10 mouse cellular contexts compared by ENCODE assay signal in the genomic region with DNA sequence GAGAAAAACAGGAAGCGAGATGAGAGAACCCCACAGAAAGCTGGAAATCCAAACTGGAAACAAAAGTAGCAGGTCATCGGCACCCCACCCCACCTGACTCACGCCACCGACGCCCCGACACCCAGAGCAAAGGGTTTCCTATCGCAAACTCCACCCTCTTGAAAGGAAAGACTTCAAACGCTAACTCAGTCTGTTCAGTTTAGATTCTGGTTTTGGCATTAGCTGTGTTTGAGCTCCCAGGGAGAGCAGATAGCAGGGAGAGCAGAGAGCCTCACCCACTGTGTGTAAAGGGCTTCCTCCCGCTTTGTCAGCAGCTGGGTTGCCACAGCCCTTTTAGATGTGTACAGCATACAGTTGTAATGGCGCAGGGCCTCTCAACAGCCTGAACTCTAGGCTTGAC. TPM values are rescaled to one million over a fixed set of nuclear protein-coding genes. Genes with fewer than 3 reads are reported as not detected.
DNase-seq lines count a peak whose midpoint lies in the region; ATAC-seq and TF ChIP-seq lines count a peak whose summit lies in the region.
"Had no signal": no experiment of that assay in that cellular context is flagged by ENCODE, and none has a peak within 500 bp of the region (broad histone marks: within the 10 kb centered on the region; RNA-seq: fewer than 3 reads in every experiment).

No protein-coding gene starts in this region.

- DNase-seq in kidney, postnatal 0 days (ENCODE audit: low spot score) = no peak
- DNase-seq in brain, embryonic 14.5 days (ENCODE audit: low read depth) = peak; percentile 26
- DNase-seq in heart, postnatal 4 days = peak; percentile 32
- no peak for DNase-seq in right cerebral cortex, postnatal 10 days (ENCODE audit: low spot score in 2 of 2)
- no peak for DNase-seq in Muller cell, postnatal 12 days (ENCODE audit: inconsistent ontology term)
- DNase-seq: kidney, postnatal 25 days had no signal

- H3K4me1 ChIP-seq in kidney, postnatal 0 days (replicated peaks; ENCODE audit: insufficient read depth, low read length) = peaks cover 14% of the 10 kb centered on the region; the same call in 1 of the 2 replicates
- peaks cover 28% of the 10 kb centered on the region for H3K4me1 ChIP-seq in kidney, embryonic 15.5 days
- H3K4me1 ChIP-seq in stomach, embryonic 16.5 days (ENCODE audit: control insufficient read depth, insufficient read depth, low read length) = peaks cover 28% of the 10 kb centered on the region
- peaks cover 24% of the 10 kb centered on the region for H3K4me1 ChIP-seq in neural tube, embryonic 15.5 days

- no peak for ATAC-seq in kidney, postnatal 0 days (replicated peaks; ENCODE audit: low FRiP score, low read depth)
- ATAC-seq in kidney, embryonic 15.5 days (replicated peaks; ENCODE audit: low FRiP score) = no peak
- peak; percentile 84 for ATAC-seq in stomach, embryonic 16.5 days (ENCODE audit: insufficient read depth, low FRiP score)
- ATAC-seq in neural tube, embryonic 15.5 days (ENCODE audit: low FRiP score) = no peak

- H3K36me3 ChIP-seq in kidney, postnatal 0 days (ENCODE audit: insufficient read depth, low read length) = no peaks in the 10 kb centered on the region
- H3K36me3 ChIP-seq in kidney, embryonic 15.5 days = peaks cover 5% of the 10 kb centered on the region; the same call in 1 of the 2 replicates
- H3K36me3 ChIP-seq in stomach, embryonic 16.5 days (ENCODE audit: control insufficient read depth, insufficient read depth, low read length) = no peaks in the 10 kb centered on the region
- no peaks in the 10 kb centered on the region for H3K36me3 ChIP-seq in neural tube, embryonic 15.5 days
- H3K36me3 ChIP-seq: embryonic facial prominence, embryonic 13.5 days had no signal

- H3K9ac ChIP-seq in kidney, postnatal 0 days (ENCODE audit: low read depth, low read length) = no peak overlapping the region
- no peak overlapping the region for H3K9ac ChIP-seq in kidney, embryonic 15.5 days
- H3K9ac ChIP-seq in stomach, embryonic 16.5 days (ENCODE audit: low read length) = no peak overlapping the region
- H3K9ac ChIP-seq in neural tube, embryonic 15.5 days (replicated peaks) = no peak overlapping the region
- H3K9ac ChIP-seq: embryonic facial prominence, embryonic 13.5 days had no signal

- no peak for TF ChIP-seq CTCF in kidney, postnatal 0 days (IDR thresholded peaks at IDR 0.05; ENCODE audit: low read depth)
- TF ChIP-seq CTCF in brain, embryonic 14.5 days (IDR thresholded peaks at IDR 0.05; ENCODE audit: borderline replicate concordance, extremely low read depth, insufficient read depth, insufficient read length) = no peak

- no peak overlapping the region for H3K4me3 ChIP-seq in kidney, postnatal 0 days (replicated peaks; ENCODE audit: low read depth, low read length)
- H3K4me3 ChIP-seq in kidney, embryonic 15.5 days (replicated peaks) = no peak overlapping the region
- H3K4me3 ChIP-seq in stomach, embryonic 16.5 days (replicated peaks; ENCODE audit: low read length) = no peak overlapping the region
- H3K4me3 ChIP-seq in neural tube, embryonic 15.5 days (replicated peaks) = no peak overlapping the region
- H3K4me3 ChIP-seq: embryonic facial prominence, embryonic 13.5 days had no signal

- H3K27me3 ChIP-seq in kidney, postnatal 0 days (ENCODE audit: insufficient read depth, low read length) = no peaks in the 10 kb centered on the region
- H3K27me3 ChIP-seq in kidney, embryonic 15.5 days = no peaks in the 10 kb centered on the region
- no peaks in the 10 kb centered on the region for H3K27me3 ChIP-seq in stomach, embryonic 16.5 days (ENCODE audit: control insufficient read depth, insufficient read depth, low read length)
- H3K27me3 ChIP-seq in neural tube, embryonic 15.5 days (replicated peaks) = no peaks in the 10 kb centered on the region

- WGBS in kidney, postnatal 0 days = 49% methylated on average over 10 of the region's 10 CpGs
- WGBS in kidney, embryonic 15.5 days = 53% methylated on average over 10 of the region's 10 CpGs
- WGBS in stomach, embryonic 16.5 days = 38% methylated on average over 10 of the region's 10 CpGs
- 78% methylated on average over 10 of the region's 10 CpGs for WGBS in neural tube, embryonic 15.5 days

- H3K4me2 ChIP-seq in kidney, postnatal 0 days (ENCODE audit: low read length) = 0 out of 2 replicates have a peak overlapping the region, but pooled peaks have one; percentile 4
- H3K4me2 ChIP-seq in kidney, embryonic 15.5 days = no peak overlapping the region
- peak overlapping the region; percentile 27 for H3K4me2 ChIP-seq in stomach, embryonic 16.5 days (ENCODE audit: low read depth, low read length)
- H3K4me2 ChIP-seq in neural tube, embryonic 15.5 days = no peak overlapping the region
- H3K4me2 ChIP-seq: embryonic facial prominence, embryonic 13.5 days had no signal

- no peak overlapping the region for H3K27ac ChIP-seq in kidney, postnatal 0 days
- no peak overlapping the region for H3K27ac ChIP-seq in kidney, embryonic 15.5 days
- peak overlapping the region; percentile 75 for H3K27ac ChIP-seq in stomach, embryonic 16.5 days (ENCODE audit: low read length)
- H3K27ac ChIP-seq in neural tube, embryonic 15.5 days (replicated peaks) = no peak overlapping the region
- H3K27ac ChIP-seq: embryonic facial prominence, embryonic 13.5 days had no signal

- no peaks in the 10 kb centered on the region for H3K9me3 ChIP-seq in kidney, postnatal 0 days (replicated peaks; ENCODE audit: low read length)
- no peaks in the 10 kb centered on the region for H3K9me3 ChIP-seq in kidney, embryonic 15.5 days (replicated peaks)
- H3K9me3 ChIP-seq in stomach, embryonic 16.5 days (replicated peaks; ENCODE audit: control insufficient read depth, low read length) = 0 out of 2 replicates have a peak, but pooled peaks cover 4% of the 10 kb centered on the region
- H3K9me3 ChIP-seq in neural tube, embryonic 15.5 days (replicated peaks) = no peaks in the 10 kb centered on the region
- H3K9me3 ChIP-seq: embryonic facial prominence, embryonic 13.5 days had no signal

- TF ChIP-seq POLR2A in brain, embryonic 14.5 days (IDR thresholded peaks at IDR 0.05; ENCODE audit: borderline replicate concordance, extremely low read depth, insufficient read depth, insufficient read length, poor library complexity, severe bottlenecking) = no peak

RNA-seq across cellular contexts. Expression of gene Ccdc141, which starts 6.0 kb away (rescaled TPM):
- 12.7 and 12.9 TPM in 2 replicates for polyA plus RNA-seq in kidney, postnatal 0 days (2015; fragmentation: Nextera tagmentation; extraction: Ambion mirVana)
- 14.2 and 14.7 TPM in 2 replicates for polyA plus RNA-seq in kidney, embryonic 15.5 days (2015; fragmentation: Nextera tagmentation; extraction: Ambion mirVana)
- 3.8 and 5.1 TPM in 2 replicates for polyA plus RNA-seq in brain, embryonic 14.5 days (2012; rRNA removed)
- 100 to 1,000 TPM; 228 to 229 TPM for total RNA-seq in heart, postnatal 4 days (2021)
- 12.1 and 12.9 TPM in 2 replicates for polyA plus RNA-seq in stomach, embryonic 16.5 days (2015; fragmentation: Nextera tagmentation; extraction: Ambion mirVana)
- 7.1 and 9.6 TPM in 2 replicates for polyA plus RNA-seq in neural tube, embryonic 15.5 days (2015; fragmentation: Nextera tagmentation; extraction: Ambion mirVana)

Comparison
In these comparisons a context has a peak if more than half of its experiments do, and no peak if none do; other contexts are left out.
1. H3K4me2 ChIP-seq: peak in kidney, postnatal 0 days (single experiment) and stomach, embryonic 16.5 days (single experiment); none in kidney, embryonic 15.5 days (single experiment) and neural tube, embryonic 15.5 days (single experiment).
2. DNase-seq: peak in brain, embryonic 14.5 days (single experiment) and heart, postnatal 4 days (single experiment); none in kidney, postnatal 0 days (single experiment), right cerebral cortex, postnatal 10 days (0 of 2) and Muller cell, postnatal 12 days (single experiment).